Mouse (Mus musculus) monocyte, adult 2 months (primary cell): Measurements from ENCODE around the gene Lamtor5.
A peak's percentile ranks its signal among the peaks of the same experiment; 100 is the strongest.
"Not testable (repeated sequence)": the region's sequence is repeated elsewhere in the genome, so short reads cannot be mapped to it uniquely, and the experiment has no call there.

ENCODE experiments used
- DNase-seq, 2 experiments: peaks; one replicate each; pipeline ENCODE4 v3.0.0; 2022; ENCODE audit warnings: low spot score in 2 of 2, low read depth in 1 of 2

Lamtor5 gene

GRCm38 (mm10) chr3:107266814-107267345 is 11.8 kb upstream of the Lamtor5 start:
- no peak for DNase-seq

- no peak for DNase-seq
These were observed 6.2 kb upstream of the Lamtor5 start for GRCm38 (mm10) chr3:107272433-107272832.

GRCm38 (mm10) chr3:107273820-107274219 is 4.8 kb upstream of the Lamtor5 start:
- DNase-seq, result peak in 1 of 2 experiments; percentile 15

- no peak for DNase-seq
These were observed 3.3 kb upstream of the Lamtor5 start for GRCm38 (mm10) chr3:107275351-107275750.

- DNase-seq, result no peak
These were observed 2.7 kb upstream of the Lamtor5 start for GRCm38 (mm10) chr3:107275996-107276395.

- no peak for DNase-seq
These were observed 2.0 kb upstream of the Lamtor5 start for GRCm38 (mm10) chr3:107276626-107277025.

- no peak for DNase-seq
These were observed 7.5 kb downstream of the Lamtor5 start for GRCm38 (mm10) chr3:107286123-107286522.

GRCm38 (mm10) chr3:107287346-107287745 is 8.7 kb downstream of the Lamtor5 start:
- DNase-seq, result no peak

GRCm38 (mm10) chr3:107290764-107291381 is 12.2 kb downstream of the Lamtor5 start, which contains the start of gene Slc16a4:
Gene Slc16a4, plus strand, starts transcription at chr3:107291230.
- DNase-seq, result no peak

- no peak for DNase-seq
These were observed 17.2 kb downstream of the Lamtor5 start for GRCm38 (mm10) chr3:107295672-107296360.

GRCm38 (mm10) chr3:107296917-107297316 is 18.3 kb downstream of the Lamtor5 start:
- DNase-seq, result not testable (repeated sequence)

- no peak for DNase-seq
These were observed 38.7 kb downstream of the Lamtor5 start for GRCm38 (mm10) chr3:107317338-107317737.

GRCm38 (mm10) chr3:107321141-107321540 is 42.5 kb downstream of the Lamtor5 start:
- DNase-seq, result no peak

- no peak for DNase-seq
These were observed 43.1 kb downstream of the Lamtor5 start for GRCm38 (mm10) chr3:107321776-107322175.

GRCm38 (mm10) chr3:107326442-107326841 is 47.8 kb downstream of the Lamtor5 start:
- no peak for DNase-seq

- no peak for DNase-seq
These were observed 52.1 kb downstream of the Lamtor5 start for GRCm38 (mm10) chr3:107330503-107331424.

- no peak for DNase-seq
These were observed 53.1 kb downstream of the Lamtor5 start for GRCm38 (mm10) chr3:107331746-107332126.

GRCm38 (mm10) chr3:107332127-107332959 is 53.7 kb downstream of the Lamtor5 start:
- peak in 1 of 2 experiments; percentile 17 for DNase-seq

GRCm38 (mm10) chr3:107332960-107333380 is 54.3 kb downstream of the Lamtor5 start:
- peak; percentile 90 to 94 for DNase-seq
